Mouse (Mus musculus) lung, postnatal 0 days (tissue): ENCODE data around the gene Selenon.

Source experiments
- CTCF ChIP-seq: IDR thresholded peaks from 2 replicates; pipeline ENCODE4 v1.5.1; 2016; ENCODE audit warnings: antibody characterized with exemption, mild to moderate bottlenecking
- EP300 ChIP-seq: IDR thresholded peaks from 2 replicates; pipeline ENCODE4 v1.6.1; 2016; ENCODE audit warnings: antibody characterized with exemption, mild to moderate bottlenecking, control low read depth

DNA sequence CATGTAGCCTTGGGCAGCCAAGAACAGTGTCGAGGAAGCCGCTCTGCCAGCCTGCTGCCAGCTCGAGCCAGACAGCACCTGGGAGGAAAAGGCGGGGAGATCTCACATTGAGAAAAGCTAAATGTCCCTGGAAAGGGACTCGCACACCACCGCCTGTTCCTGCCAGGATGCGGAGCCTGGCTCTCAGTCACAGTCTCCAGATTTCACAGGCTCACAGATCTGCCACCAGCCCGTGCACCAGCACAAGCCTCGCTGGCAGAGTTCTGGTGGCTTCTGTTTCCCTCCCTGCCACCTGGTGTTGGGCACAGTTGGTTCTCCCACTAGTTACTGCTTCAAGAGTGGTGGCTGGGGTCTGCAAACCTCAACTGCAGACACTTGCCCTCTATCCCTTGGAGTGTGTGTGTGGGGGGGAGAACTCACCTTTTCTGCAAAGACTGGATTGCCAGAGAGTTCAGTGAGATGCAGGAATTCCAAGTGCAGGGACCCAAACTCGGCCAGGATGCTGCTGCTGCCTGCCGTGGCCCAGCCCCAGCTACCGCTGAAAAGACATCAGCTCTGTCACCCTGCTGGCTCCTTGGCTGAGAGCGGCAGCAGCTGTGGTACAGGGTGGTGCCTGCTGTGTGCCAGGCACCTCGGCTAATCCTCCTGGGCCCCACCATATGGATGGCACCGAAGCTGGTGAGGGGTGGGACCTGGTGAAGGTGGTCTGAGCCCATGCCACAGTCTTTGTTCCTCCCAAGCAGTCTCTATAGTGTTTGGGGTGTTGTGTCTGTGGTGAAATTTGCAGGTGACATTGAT is 28.6 kb upstream of the Selenon start:
- TF ChIP-seq CTCF (no peak), EP300 (no peak)
